Mouse (Mus musculus) CH12.LX (cell line): ENCODE results near the gene Alk.

Experiments
- CTCF ChIP-seq, 2 experiments: IDR thresholded peaks in 1 of 2; conservative IDR thresholded peaks in 1 of 2; 2 replicates each; pipeline ENCODE4 v1.5.1; 2011 to 2012; ENCODE audit warnings: low read depth in 2 of 2, low read length in 2 of 2, improper control_type of control experiment in 1 of 2, inconsistent platforms in 1 of 2, mild to moderate bottlenecking in 1 of 2, moderate library complexity in 1 of 2
- EP300 ChIP-seq: IDR thresholded peaks from 2 replicates; pipeline ENCODE4 v1.6.1; 2011; ENCODE audit warnings: low read length, improper control_type of control experiment
- MXI1 ChIP-seq: IDR thresholded peaks from 2 replicates; pipeline ENCODE4 v1.6.1; 2011; ENCODE audit warnings: mild to moderate bottlenecking, low read depth, low read length, improper control_type of control experiment

DNA sequence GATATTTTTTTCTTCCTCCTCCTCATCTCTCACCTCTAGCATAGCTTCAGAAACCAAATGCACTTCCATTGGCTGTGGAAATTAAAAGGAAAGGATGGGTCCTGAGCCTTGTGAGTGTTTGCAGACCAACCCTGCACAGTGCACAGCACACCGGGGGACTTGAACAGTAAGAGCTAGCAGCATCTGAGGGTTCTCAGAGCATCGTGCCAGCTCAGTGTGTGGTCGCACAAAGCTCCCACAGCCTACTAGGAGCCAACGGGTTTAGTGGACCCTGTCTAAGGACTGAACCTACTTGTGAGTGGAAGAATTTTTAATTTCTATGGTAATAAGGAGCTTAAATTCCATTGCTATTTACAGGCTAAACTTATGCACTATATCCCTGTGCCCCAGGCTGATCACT, 58.2 kb downstream of the Alk start:
- TF ChIP-seq MXI1 (no peak), CTCF (conservative IDR thresholded peaks at IDR 0.05 in 1 of 2, IDR thresholded peaks at IDR 0.05 in 1 of 2; ENCODE audit: low read depth in 2 of 2, low read length in 2 of 2) (no peak), EP300 (no peak)
